Mouse (Mus musculus) lung, adult 2 months (tissue): ENCODE measurements around the gene Glt28d2.

Source experiments
- CTCF ChIP-seq: fragments of 200-500 bp; IDR thresholded peaks from 2 replicates; pipeline ENCODE4 v1.5.1; 2011; ENCODE audit warnings: mild to moderate bottlenecking, low read length, control low read depth; ENCODE audit not compliant: insufficient read depth
- POLR2A ChIP-seq: fragments of 200-500 bp; IDR thresholded peaks from 2 replicates; pipeline ENCODE4 v1.6.1; 2011; ENCODE audit warnings: low read depth, mild to moderate bottlenecking, control low read depth, low read length, borderline replicate concordance; ENCODE audit errors: extremely low read depth

DNA sequence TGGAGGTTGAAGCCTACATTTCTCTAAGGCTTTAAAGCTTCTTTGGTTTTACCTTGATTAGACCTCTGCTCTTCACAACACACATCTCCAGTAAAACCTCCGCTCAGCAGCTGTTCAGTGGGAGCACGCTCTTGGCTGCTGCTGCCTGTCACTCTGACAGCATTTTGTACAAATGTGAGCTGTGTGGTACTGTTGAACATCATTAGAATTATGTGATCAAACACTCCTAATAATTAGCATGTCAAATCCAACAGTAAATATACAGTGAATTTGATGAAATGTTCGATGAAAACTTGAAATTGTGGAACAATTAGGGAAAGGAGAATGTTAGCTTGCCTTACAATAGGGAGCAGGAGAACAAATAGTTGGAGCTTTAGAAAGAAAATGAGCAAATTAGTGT is 32.3 kb downstream of the Glt28d2 start:
- no peak for TF ChIP-seq CTCF
- TF ChIP-seq POLR2A, result no peak
